Mouse (Mus musculus): ENCODE results near the gene Nelfcd. TPM values are rescaled to one million over a fixed set of nuclear protein-coding genes. Genes with fewer than 3 reads are reported as not detected.
A peak's percentile ranks its signal among the peaks of the same experiment; 100 is the strongest.

Nelfcd gene
- total RNA-seq, 2 experiments from 2014 or later = 19.3 to 21.8 TPM

GRCm38 (mm10) chr2:174472818-174473549 is 57.4 kb downstream of the Nelfcd start, which contains the start of gene Prelid3b:
TSS of gene Prelid3b (minus strand) at chr2:174473081.
- DNase-seq = peak; percentile 99

DNA sequence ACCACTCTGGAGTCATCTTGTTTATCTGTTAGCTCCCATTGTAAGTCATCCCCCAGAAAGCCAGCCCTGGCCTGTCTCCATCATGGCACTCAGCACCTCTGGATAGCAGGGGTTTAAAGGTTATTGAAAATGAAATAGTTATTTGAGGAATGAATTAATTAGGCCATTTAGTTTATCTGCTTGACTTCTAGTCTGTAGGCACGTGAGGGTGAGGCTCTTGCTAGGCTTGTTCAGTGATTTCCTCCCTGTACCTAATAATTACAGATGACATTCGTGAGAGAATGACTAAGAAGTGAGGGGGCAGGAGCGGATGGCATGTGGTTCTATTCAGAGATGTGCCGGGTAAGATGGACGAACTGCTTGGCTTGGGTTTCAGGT is 57.9 kb downstream of the Nelfcd start:
- no peak for DNase-seq

Other genes with a start within 250 kb of the Nelfcd start
- gene Gnas, start 131.5 kb upstream of the Nelfcd start, total RNA-seq (2021) = 1,000 to 10,000 TPM; 1,372 to 1,510 TPM
- 1 to 10 TPM; 2.2 to 2.9 TPM for gene Gm20721, start 69.1 kb upstream of the Nelfcd start, total RNA-seq (2021)
- 10 to 100 TPM; 21.2 to 37.0 TPM for gene Ctsz, start 23.2 kb downstream of the Nelfcd start, total RNA-seq (2021)
- under 1 TPM; 0.20 to 0.32 TPM for gene Tubb1, start 34.9 kb downstream of the Nelfcd start, total RNA-seq (2021)
- 1,000 to 10,000 TPM; 1,235 to 1,264 TPM for gene Atp5e, start 48.3 kb downstream of the Nelfcd start, total RNA-seq (2021)
- gene Prelid3b, start 57.3 kb downstream of the Nelfcd start, total RNA-seq (2021) = 10 to 100 TPM; 51.4 to 52.9 TPM
- under 1 TPM in 1 of 2 experiments, not detected in 1; 0.03 TPM for gene Zfp831, start 227.7 kb downstream of the Nelfcd start, total RNA-seq (2021)